21 mouse cellular contexts compared by ENCODE assay signal in the genomic region with DNA sequence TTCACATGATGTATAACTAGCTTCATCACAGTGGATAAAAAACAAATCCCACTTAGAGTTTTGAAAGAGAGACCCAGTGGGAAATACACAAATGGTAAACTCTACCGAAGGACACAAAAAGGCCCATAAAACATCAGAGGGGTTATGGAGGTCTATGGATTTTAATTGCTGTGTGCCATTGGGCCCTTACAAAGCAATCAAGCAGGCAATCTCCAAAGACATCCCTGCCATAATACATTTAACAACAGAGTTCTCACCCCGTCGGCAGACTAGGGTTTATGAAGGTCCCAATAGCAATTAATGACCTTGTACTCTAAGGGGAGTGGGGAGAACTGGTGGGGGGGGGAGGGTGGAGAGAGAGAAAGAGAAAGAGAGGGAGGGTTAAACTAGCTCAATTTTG.
"Had no signal": no experiment of that assay in that cellular context is flagged by ENCODE, and none has a peak within 500 bp of the region (broad histone marks: within the 10 kb centered on the region; RNA-seq: fewer than 3 reads in every experiment).

No protein-coding gene starts in this region.

- H3K36me3 ChIP-seq: limb, embryonic 10.5 days; limb, embryonic 13.5 days; liver, embryonic 12.5 days; liver, embryonic 15.5 days; lung, embryonic 15.5 days; stomach, embryonic 15.5 days had no signal

- H3K9ac ChIP-seq: limb, embryonic 13.5 days; liver, embryonic 12.5 days; liver, embryonic 15.5 days; lung, embryonic 15.5 days; stomach, embryonic 15.5 days had no signal

- H3K27ac ChIP-seq: kidney, postnatal 0 days; layer of hippocampus, adult 2 months; limb, embryonic 10.5 days; limb, embryonic 13.5 days; liver, embryonic 12.5 days; liver, embryonic 15.5 days; lung, embryonic 15.5 days; stomach, embryonic 15.5 days had no signal

- DNase-seq: kidney, adult 2 months; kidney, postnatal 25 days; layer of hippocampus, adult 9-11 months; liver; lung, adult 18-20 months; lung, postnatal 10 days; lung, postnatal 36 days; retina, postnatal 1 day; right cerebral cortex, postnatal 25 days; spleen, adult 18-20 months; thymus, postnatal 25 days had no signal

- H3K4me2 ChIP-seq: limb, embryonic 13.5 days; liver, embryonic 12.5 days; liver, embryonic 15.5 days; lung, embryonic 15.5 days; stomach, embryonic 15.5 days had no signal

- ATAC-seq: intestine, postnatal 0 days; liver, embryonic 12.5 days had no signal

- H3K4me1 ChIP-seq: limb, embryonic 10.5 days; limb, embryonic 13.5 days; liver, embryonic 12.5 days; liver, embryonic 15.5 days; lung, embryonic 15.5 days; megakaryocyte, embryonic 14.5 days; stomach, embryonic 15.5 days had no signal

- H3K9me3 ChIP-seq: limb, embryonic 10.5 days; limb, embryonic 13.5 days; liver, embryonic 12.5 days; liver, embryonic 15.5 days; lung, embryonic 15.5 days; stomach, embryonic 15.5 days had no signal

- H3K27me3 ChIP-seq: limb, embryonic 13.5 days; liver, embryonic 12.5 days; liver, embryonic 15.5 days; lung, embryonic 15.5 days; megakaryocyte, embryonic 14.5 days; stomach, embryonic 15.5 days had no signal

- H3K4me3 ChIP-seq: layer of hippocampus, adult 2 months; limb, embryonic 10.5 days; limb, embryonic 13.5 days; liver, embryonic 12.5 days; liver, embryonic 15.5 days; lung, embryonic 15.5 days; megakaryocyte, embryonic 14.5 days; stomach, embryonic 15.5 days had no signal
